Mouse (Mus musculus) left cerebral cortex, postnatal 10 days (tissue): ENCODE measurements at regions not wholly inside any gene's neighbourhood (a gene's known extent, or its start where the extent isn't known, plus 50 kb on each side); places are given as distances from the start of the nearest gene placed in this dataset.
A peak's percentile ranks its signal among the peaks of the same experiment; 100 is the strongest.

ENCODE experiments used
- DNase-seq, 2 experiments: peaks; one replicate each; pipeline ENCODE4 v3.0.0; 2021 to 2022; ENCODE audit warnings: low spot score in 2 of 2, mixed read lengths in 1 of 2; ENCODE audit errors: extremely low spot score in 1 of 2
- intact Hi-C: fragments of 180-260 bp; cut with DNase I; formaldehyde crosslinking; loops from one replicate; pipeline ENCODE4 v1.15.1; 2025

DNA sequence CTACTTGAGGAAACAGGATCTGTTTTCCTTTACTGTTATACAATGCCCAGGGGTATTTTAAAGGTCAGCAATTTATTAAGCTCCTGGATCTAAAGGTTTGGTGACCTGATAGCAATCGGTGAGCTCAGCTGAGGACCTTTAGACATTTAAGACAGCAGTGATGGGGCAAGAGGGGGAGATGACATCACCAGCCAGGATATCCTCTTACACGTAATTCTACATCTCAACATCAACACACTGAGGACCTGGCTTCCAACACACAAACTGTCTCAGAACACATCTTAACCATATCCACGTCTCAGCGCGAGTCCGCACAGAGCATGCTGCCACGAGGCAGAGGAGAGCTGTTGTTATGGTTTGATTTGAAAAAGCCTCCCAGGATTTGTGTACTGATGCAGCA lies 69.2 kb downstream of the Nhlrc3 start:
- intact Hi-C loops = no loop called here
- DNase-seq = no peak

GRCm38 (mm10) chr3:53381704-53382581 lies 81.2 kb downstream of the Nhlrc3 start:
- no peak for DNase-seq
- intact Hi-C loops = no loop called here

GRCm38 (mm10) chr3:53379519-53380181 lies 83.5 kb downstream of the Nhlrc3 start:
- intact Hi-C loops = no loop called here
- no peak for DNase-seq

- DNase-seq = peak in 1 of 2 experiments; percentile 55
- intact Hi-C loops = no loop called here
Observed at GRCm38 (mm10) chr3:53376864-53377447, 86.2 kb downstream of the Nhlrc3 start.

- DNase-seq = no peak
- intact Hi-C loops = no loop called here
Observed at GRCm38 (mm10) chr3:53372887-53373286, 90.2 kb downstream of the Nhlrc3 start.

DNA sequence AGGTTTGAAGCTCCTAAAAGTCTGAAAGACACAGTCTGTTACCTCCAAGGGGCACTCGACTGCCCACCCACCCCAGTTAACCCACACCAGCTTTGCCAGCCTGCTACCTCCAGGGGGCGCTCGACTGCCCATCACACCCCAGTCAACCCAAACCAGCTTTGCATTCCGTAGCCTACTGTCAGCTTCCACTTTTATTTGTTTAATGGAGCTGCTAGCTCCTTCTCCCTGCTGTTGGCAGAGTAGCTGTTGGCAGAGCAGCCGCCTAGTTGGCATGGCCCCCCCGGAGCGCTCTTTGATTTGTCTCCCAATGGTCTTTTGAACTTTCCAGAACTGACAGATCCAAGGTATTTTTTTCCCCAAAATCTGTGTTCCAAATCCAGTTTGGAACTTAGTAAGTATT lies 91.2 kb downstream of the Nhlrc3 start:
- intact Hi-C loops = no loop called here
- DNase-seq = peak; percentile 21 to 39

- DNase-seq = no peak
- intact Hi-C loops = no loop called here
Observed at GRCm38 (mm10) chr3:53361202-53361601, 101.9 kb downstream of the Nhlrc3 start.

- intact Hi-C loops = no loop called here
- DNase-seq = no peak
Observed at GRCm38 (mm10) chr3:53353693-53354092, 109.4 kb downstream of the Nhlrc3 start.

DNA sequence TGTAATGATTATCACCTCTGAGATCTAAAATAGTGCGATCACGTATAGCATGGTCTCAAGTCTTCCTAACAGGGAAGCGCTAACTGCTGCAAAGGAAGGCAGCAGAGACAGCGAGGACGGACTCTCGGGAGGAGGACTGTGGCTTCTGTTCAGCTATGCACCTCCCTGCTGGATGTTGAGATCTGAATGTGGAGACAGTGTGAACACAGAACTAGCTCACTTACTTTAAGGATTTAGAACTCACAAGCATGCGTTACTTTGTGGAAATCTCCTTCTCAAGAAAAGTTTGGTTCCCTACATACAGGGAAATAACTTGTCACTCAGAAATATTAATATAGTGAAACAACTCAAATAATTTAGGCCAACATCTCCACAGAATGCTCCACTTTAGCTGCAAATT lies 109.8 kb downstream of the Nhlrc3 start:
- intact Hi-C loops = no loop called here
- no peak for DNase-seq

DNA sequence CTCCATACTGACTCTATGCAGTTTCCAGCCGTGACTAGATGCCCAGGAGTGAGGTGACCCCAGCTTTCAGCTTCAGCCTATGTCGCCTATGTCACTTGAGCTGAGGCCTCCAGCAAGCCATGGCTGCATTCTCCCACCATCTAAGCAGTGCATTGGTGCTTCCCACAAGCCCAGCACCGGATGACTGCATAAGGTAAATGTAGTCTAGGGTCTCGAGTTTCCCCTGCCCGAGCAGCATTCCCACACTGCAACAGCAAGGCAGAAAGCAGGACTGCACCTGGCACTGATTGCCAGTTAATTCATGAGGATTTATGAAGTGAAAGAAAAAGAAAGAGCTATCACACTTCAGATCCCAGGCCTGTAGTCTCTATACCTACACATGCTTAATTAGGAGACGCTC lies 119.5 kb downstream of the Nhlrc3 start:
- intact Hi-C loops = no loop called here
- DNase-seq = no peak

- intact Hi-C loops = no loop called here
- DNase-seq = no peak
Observed at GRCm38 (mm10) chr3:53341304-53342206, 121.6 kb downstream of the Nhlrc3 start.

- DNase-seq = no peak
- intact Hi-C loops = no loop called here
Observed at GRCm38 (mm10) chr3:53338571-53338970, 124.6 kb downstream of the Nhlrc3 start.

DNA sequence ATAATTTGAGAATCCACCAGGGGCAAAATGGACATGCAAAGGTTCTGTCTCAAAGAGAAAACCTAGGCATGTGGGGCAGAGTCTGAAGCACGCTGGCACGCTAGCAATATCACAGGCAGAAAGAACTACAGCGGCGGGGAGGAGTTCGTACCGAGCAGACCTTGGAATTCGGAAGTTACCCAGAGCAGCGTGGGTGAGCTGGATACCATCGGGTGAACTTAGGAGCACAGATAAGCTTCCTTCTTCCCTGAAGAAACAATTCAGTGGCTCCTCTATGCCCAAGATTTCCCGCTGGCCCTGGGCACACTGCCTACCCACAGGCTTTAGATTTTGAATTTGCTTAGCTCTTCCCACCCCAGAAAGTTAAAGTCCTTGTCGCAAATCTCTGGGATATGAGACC lies 129.1 kb downstream of the Nhlrc3 start:
- intact Hi-C loops = no loop called here
- no peak for DNase-seq

- intact Hi-C loops = loop anchor here (5.0 kb wide), 1 partner anchor 287 kb away; the partner anchor contains the start of gene Lhfp
- peak in 1 of 2 experiments; percentile 29 for DNase-seq
Observed at GRCm38 (mm10) chr3:53329528-53329927, 133.6 kb downstream of the Nhlrc3 start.

GRCm38 (mm10) chr3:53327424-53327823 lies 135.7 kb downstream of the Nhlrc3 start:
- intact Hi-C loops = loop anchor here (5.0 kb wide), 1 partner anchor 285 kb away; the partner anchor contains the start of gene Lhfp

GRCm38 (mm10) chr3:53326967-53327366 lies 136.2 kb downstream of the Nhlrc3 start:
- DNase-seq = no peak
- intact Hi-C loops = loop anchor here (5.0 kb wide), 1 partner anchor 285 kb away; the partner anchor contains the start of gene Lhfp

More at GRCm38 (mm10) chr3:53327424-53327823, 135.7 kb downstream of the Nhlrc3 start:
- DNase-seq = no peak

DNA sequence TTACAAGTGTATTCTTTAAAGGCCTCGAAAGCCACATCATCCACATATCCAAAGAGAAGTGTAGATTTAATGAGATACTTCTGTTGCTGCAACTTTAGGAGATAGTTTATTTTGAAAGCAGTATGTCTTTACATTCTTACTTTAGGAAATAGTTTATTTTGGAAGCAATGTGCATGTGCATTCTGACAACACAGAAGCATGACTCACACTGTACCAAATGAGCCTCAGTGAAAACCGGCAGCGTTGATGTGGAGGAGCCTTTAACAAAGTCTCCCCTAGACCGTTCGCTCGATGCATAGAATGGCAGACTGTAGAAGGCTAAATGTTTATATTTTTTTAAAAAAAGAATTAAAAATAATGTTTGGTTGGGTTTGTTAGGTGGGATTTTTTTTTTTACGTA lies 138.1 kb downstream of the Nhlrc3 start:
- DNase-seq = no peak
- intact Hi-C loops = loop anchor here (5.0 kb wide), 1 partner anchor 283 kb away; the partner anchor contains the start of gene Lhfp

- peak in 1 of 2 experiments; percentile 24 for DNase-seq
- intact Hi-C loops = no loop called here
Observed at GRCm38 (mm10) chr3:53324386-53324785, 138.7 kb downstream of the Nhlrc3 start.

- DNase-seq = no peak
- intact Hi-C loops = no loop called here
Observed at GRCm38 (mm10) chr3:53315449-53315848, 147.7 kb downstream of the Nhlrc3 start.
